Mouse (Mus musculus): ENCODE measurements at regions not wholly inside any gene's neighbourhood (a gene's known extent, or its start where the extent isn't known, plus 50 kb on each side); places are given as distances from the start of the nearest gene placed in this dataset.

- no peak for DNase-seq (ENCODE audit: low spot score in 2 of 2)
Observed at GRCm38 (mm10) chr10:91959734-91960492, 762.3 kb downstream of the Nedd1 start.

GRCm38 (mm10) chr10:91953078-91953477 lies 769.1 kb downstream of the Nedd1 start:
- no peak for DNase-seq (ENCODE audit: low spot score in 2 of 2)

- no peak for DNase-seq (ENCODE audit: low spot score in 2 of 2)
Observed at GRCm38 (mm10) chr10:91923626-91924025, 742.5 kb upstream of the Tmpo start.

GRCm38 (mm10) chr10:91889864-91890263 lies 708.7 kb upstream of the Tmpo start:
- DNase-seq (ENCODE audit: low spot score in 2 of 2): no peak

- DNase-seq (ENCODE audit: low spot score in 2 of 2): peak; percentile 57 to 62
Observed at GRCm38 (mm10) chr10:91888537-91888936, 707.4 kb upstream of the Tmpo start.

- DNase-seq (ENCODE audit: low spot score in 2 of 2): peak; percentile 20 to 28
Observed at GRCm38 (mm10) chr10:91883155-91883554, 702.0 kb upstream of the Tmpo start.

GRCm38 (mm10) chr10:91882481-91882880 lies 701.4 kb upstream of the Tmpo start:
- no peak for DNase-seq (ENCODE audit: low spot score in 2 of 2)

- no peak for DNase-seq (ENCODE audit: low spot score in 2 of 2)
Observed at GRCm38 (mm10) chr10:91881521-91882228, 700.6 kb upstream of the Tmpo start.

- no peak for DNase-seq (ENCODE audit: low spot score in 2 of 2)
Observed at GRCm38 (mm10) chr10:91875450-91875849, 694.3 kb upstream of the Tmpo start.

GRCm38 (mm10) chr10:91871244-91871643 lies 690.1 kb upstream of the Tmpo start:
- no peak for DNase-seq (ENCODE audit: low spot score in 2 of 2)

GRCm38 (mm10) chr10:91858711-91859595 lies 677.8 kb upstream of the Tmpo start:
- no peak for DNase-seq (ENCODE audit: low spot score in 2 of 2)

GRCm38 (mm10) chr10:91827074-91827473 lies 646.0 kb upstream of the Tmpo start:
- DNase-seq (ENCODE audit: low spot score in 2 of 2): no peak

GRCm38 (mm10) chr10:91823499-91823898 lies 642.4 kb upstream of the Tmpo start:
- no peak for DNase-seq (ENCODE audit: low spot score in 2 of 2)

- no peak for DNase-seq (ENCODE audit: low spot score in 2 of 2)
Observed at GRCm38 (mm10) chr10:91804870-91805269, 623.8 kb upstream of the Tmpo start.

Small RNA genes in the stretch of these regions (microRNA-seq; reads per million reads assigned to microRNA genes)
- gene Gm22582 (0 reads per million in 2 experiments), gene Mir1251 (5.1 to 6.5 reads per million in 2 experiments), gene Mir135a-2 (87.0 to 93.3 reads per million in 2 experiments)
